Comparison of ENCODE assay signal across 33 mouse cellular contexts in genomic region chr14:46126541-46126940, GRCm38 (mm10).
"Had no signal": no experiment of that assay in that cellular context is flagged by ENCODE, and none has a peak within 500 bp of the region (broad histone marks: within the 10 kb centered on the region; RNA-seq: fewer than 3 reads in every experiment).

No protein-coding gene starts in this region.

- H3K9ac ChIP-seq: heart, embryonic 12.5 days; heart, embryonic 13.5 days; heart, embryonic 15.5 days; hindbrain, embryonic 12.5 days; hindbrain, embryonic 13.5 days; hindbrain, embryonic 14.5 days; hindbrain, embryonic 15.5 days; intestine, embryonic 15.5 days; kidney, embryonic 15.5 days had no signal

- H3K27ac ChIP-seq: heart, embryonic 13.5 days; heart, embryonic 15.5 days; hindbrain, embryonic 10.5 days; hindbrain, embryonic 12.5 days; hindbrain, embryonic 13.5 days; hindbrain, embryonic 14.5 days; hindbrain, embryonic 15.5 days; hindbrain, postnatal 0 days; intestine, embryonic 15.5 days; kidney, embryonic 15.5 days; layer of hippocampus, adult 2 months; left cerebral cortex, adult 2 months had no signal

- H3K4me3 ChIP-seq: heart, embryonic 12.5 days; heart, embryonic 13.5 days; heart, embryonic 15.5 days; hindbrain, embryonic 10.5 days; hindbrain, embryonic 12.5 days; hindbrain, embryonic 13.5 days; hindbrain, embryonic 15.5 days; intestine, embryonic 15.5 days; kidney, embryonic 15.5 days; layer of hippocampus, adult 2 months; left cerebral cortex, adult 2 months had no signal

- H3K4me2 ChIP-seq: heart, embryonic 11.5 days; heart, embryonic 12.5 days; heart, embryonic 13.5 days; heart, embryonic 15.5 days; hindbrain, embryonic 12.5 days; hindbrain, embryonic 13.5 days; hindbrain, embryonic 14.5 days; hindbrain, embryonic 15.5 days; intestine, embryonic 15.5 days; kidney, embryonic 15.5 days had no signal

- H3K36me3 ChIP-seq: heart, embryonic 12.5 days; heart, embryonic 13.5 days; heart, embryonic 15.5 days; hindbrain, embryonic 10.5 days; hindbrain, embryonic 12.5 days; hindbrain, embryonic 13.5 days; hindbrain, embryonic 15.5 days; intestine, embryonic 15.5 days; kidney, embryonic 15.5 days had no signal

- H3K27me3 ChIP-seq: heart, embryonic 12.5 days; heart, embryonic 13.5 days; heart, embryonic 15.5 days; hindbrain, embryonic 12.5 days; hindbrain, embryonic 13.5 days; hindbrain, embryonic 15.5 days; intestine, embryonic 15.5 days; kidney, embryonic 15.5 days had no signal

- ATAC-seq: hindbrain, embryonic 16.5 days; hindbrain, postnatal 0 days; inflammation-experienced regulatory T-cells, adult 6 months; intestine, embryonic 15.5 days; intestine, embryonic 16.5 days; intestine, postnatal 0 days had no signal

- DNase-seq: heart, postnatal 10 days; heart, postnatal 14 days; heart, postnatal 36 days; heart, postnatal 4 days; kidney, adult 11 months; kidney, adult 18-20 months; kidney, adult 2 months; kidney, adult 8-10 months; kidney, postnatal 10 days; kidney, postnatal 14 days; kidney, postnatal 25 days; kidney, postnatal 36 days; kidney, postnatal 4 days; layer of hippocampus, adult 9-11 months; layer of hippocampus, postnatal 36 days had no signal

- H3K4me1 ChIP-seq: heart, embryonic 12.5 days; heart, embryonic 13.5 days; heart, embryonic 15.5 days; hindbrain, embryonic 10.5 days; hindbrain, embryonic 12.5 days; hindbrain, embryonic 13.5 days; hindbrain, embryonic 15.5 days; intestine, embryonic 15.5 days; kidney, embryonic 15.5 days had no signal

- H3K9me3 ChIP-seq: heart, embryonic 12.5 days; heart, embryonic 13.5 days; heart, embryonic 15.5 days; hindbrain, embryonic 10.5 days; hindbrain, embryonic 12.5 days; hindbrain, embryonic 13.5 days; hindbrain, embryonic 15.5 days; intestine, embryonic 15.5 days; kidney, embryonic 15.5 days had no signal
